Mouse (Mus musculus) CH12.LX (cell line): ENCODE data around the gene Stk32c. TPM values are rescaled to one million over a fixed set of nuclear protein-coding genes. Genes with fewer than 3 reads are reported as not detected.

Experiments
- DNase-seq: peaks from one replicate; pipeline ENCODE4 v3.0.0-alpha.2; 2013; ENCODE audit errors: extremely low read depth
- H3K27ac ChIP-seq: 2 replicates; pipeline ENCODE4 v1.5.1; 2012; ENCODE audit warnings: low read depth, mild to moderate bottlenecking, control low read depth, moderate library complexity; ENCODE audit not compliant: insufficient read depth
- H3K27me3 ChIP-seq: replicated peaks from 2 replicates; pipeline ENCODE3; 2012; ENCODE audit warnings: inconsistent platforms
- H3K36me3 ChIP-seq, 2 experiments: replicated peaks in 1 of 2; 2 replicates each; pipeline versions ENCODE3 to v1.6.1; 2012; ENCODE audit warnings: inconsistent platforms in 1 of 2, low read length in 1 of 2, mild to moderate bottlenecking in 1 of 2, mixed read lengths in 1 of 2, moderate library complexity in 1 of 2; ENCODE audit not compliant: control insufficient read depth in 1 of 2, insufficient read depth in 1 of 2
- H3K4me1 ChIP-seq, 2 experiments: 2 replicates each; pipeline ENCODE4 v1.6.1; 2012; ENCODE audit warnings: inconsistent platforms in 1 of 2, moderate library complexity in 1 of 2; ENCODE audit not compliant: insufficient read depth in 2 of 2, control insufficient read depth in 1 of 2
- H3K4me2 ChIP-seq: 2 replicates; pipeline ENCODE4 v1.6.1; 2012; ENCODE audit warnings: low read depth, mild to moderate bottlenecking, control low read depth; ENCODE audit not compliant: poor library complexity, insufficient read depth, severe bottlenecking
- H3K4me3 ChIP-seq, 3 experiments: fragments of 150-350 bp in 1 of 3; sonication (generic) in 1 of 3; replicated peaks in 1 of 3; 2 replicates each; pipeline versions ENCODE3 to v1.5.1; 2011 to 2012; ENCODE audit warnings: low read depth in 2 of 3, low read length in 2 of 3, mild to moderate bottlenecking in 2 of 3, moderate library complexity in 2 of 3, control low read depth in 1 of 3, improper control_type of control experiment in 1 of 3, inconsistent platforms in 1 of 3, mixed read lengths in 1 of 3; ENCODE audit not compliant: poor library complexity in 1 of 3
- H3K79me2 ChIP-seq: replicated peaks from 2 replicates; pipeline ENCODE4 v1.6.1; 2012; ENCODE audit warnings: mild to moderate bottlenecking, moderate library complexity; ENCODE audit not compliant: control insufficient read depth, poor library complexity, insufficient read depth, severe bottlenecking; ENCODE audit errors: extremely low read depth
- H3K9ac ChIP-seq: 2 replicates; pipeline ENCODE4 v1.6.1; 2012; ENCODE audit warnings: low read depth, mild to moderate bottlenecking, control low read depth, moderate library complexity; ENCODE audit not compliant: insufficient read depth
- H3K9me3 ChIP-seq: replicated peaks from 2 replicates; pipeline ENCODE3; 2012; ENCODE audit warnings: low read length, inconsistent platforms, mixed read lengths
- BHLHE40 ChIP-seq: IDR thresholded peaks from 2 replicates; pipeline ENCODE4 v1.6.1; 2011; ENCODE audit warnings: mild to moderate bottlenecking, low read depth, low read length, improper control_type of control experiment
- CHD2 ChIP-seq: IDR thresholded peaks from 2 replicates; pipeline ENCODE4 v1.6.1; 2011; ENCODE audit warnings: low read length, improper control_type of control experiment
- E2F4 ChIP-seq: IDR thresholded peaks from 2 replicates; pipeline ENCODE4 v1.6.1; 2011; ENCODE audit warnings: low read depth, low read length, improper control_type of control experiment; ENCODE audit not compliant: insufficient replicate concordance
- ELF1 ChIP-seq: IDR thresholded peaks from 2 replicates; pipeline ENCODE4 v1.6.1; 2014; ENCODE audit warnings: low read depth, mild to moderate bottlenecking, inconsistent platforms, low read length, improper control_type of control experiment
- EP300 ChIP-seq: IDR thresholded peaks from 2 replicates; pipeline ENCODE4 v1.6.1; 2011; ENCODE audit warnings: low read length, improper control_type of control experiment
- ETS1 ChIP-seq: conservative IDR thresholded peaks from 2 replicates; pipeline ENCODE4 v1.6.1; 2012; ENCODE audit warnings: low read depth, mild to moderate bottlenecking, inconsistent platforms, low read length, improper control_type of control experiment, moderate library complexity
- GABPA ChIP-seq: IDR thresholded peaks from 2 replicates; pipeline ENCODE4 v1.6.1; 2012; ENCODE audit warnings: low read depth, low read length, improper control_type of control experiment, inconsistent platforms; ENCODE audit not compliant: insufficient replicate concordance
- HCFC1 ChIP-seq: IDR thresholded peaks from 2 replicates; pipeline ENCODE4 v1.6.1; 2012; ENCODE audit warnings: low read depth, mild to moderate bottlenecking, inconsistent platforms, low read length, improper control_type of control experiment
- JUND ChIP-seq: conservative IDR thresholded peaks from 2 replicates; pipeline ENCODE4 v1.6.1; 2011; ENCODE audit warnings: low read depth, low read length, improper control_type of control experiment
- KAT2A ChIP-seq: IDR thresholded peaks from 2 replicates; pipeline ENCODE4 v1.6.1; 2012; ENCODE audit warnings: low read length, improper control_type of control experiment, inconsistent platforms; ENCODE audit not compliant: insufficient replicate concordance
- MAZ ChIP-seq: IDR thresholded peaks from 2 replicates; pipeline ENCODE4 v1.6.1; 2012; ENCODE audit warnings: low read depth, mild to moderate bottlenecking, inconsistent platforms, low read length, improper control_type of control experiment, moderate library complexity
- MXI1 ChIP-seq: IDR thresholded peaks from 2 replicates; pipeline ENCODE4 v1.6.1; 2011; ENCODE audit warnings: mild to moderate bottlenecking, low read depth, low read length, improper control_type of control experiment
- POLR2AphosphoS2 ChIP-seq: IDR thresholded peaks from 2 replicates; pipeline ENCODE4 v1.6.1; 2011; ENCODE audit warnings: low read depth, low read length, improper control_type of control experiment
- RAD21 ChIP-seq: IDR thresholded peaks from 2 replicates; pipeline ENCODE4 v1.6.1; 2011; ENCODE audit warnings: low read depth, mild to moderate bottlenecking, low read length, improper control_type of control experiment, moderate library complexity
- SIN3A ChIP-seq: IDR thresholded peaks from 2 replicates; pipeline ENCODE4 v1.6.1; 2012; ENCODE audit warnings: low read length, improper control_type of control experiment, inconsistent platforms
- SMC3 ChIP-seq: IDR thresholded peaks from 2 replicates; pipeline ENCODE4 v1.6.1; 2011; ENCODE audit warnings: low read depth, low read length, improper control_type of control experiment
- TBP ChIP-seq: conservative IDR thresholded peaks from 2 replicates; pipeline ENCODE4 v1.6.1; 2011; ENCODE audit warnings: low read depth, low read length, improper control_type of control experiment
- UBTF ChIP-seq: IDR thresholded peaks from 2 replicates; pipeline ENCODE4 v1.6.1; 2012; ENCODE audit warnings: low read depth, mild to moderate bottlenecking, inconsistent platforms, low read length, improper control_type of control experiment, moderate library complexity
- USF1 ChIP-seq: IDR thresholded peaks from 2 replicates; pipeline ENCODE4 v1.6.1; 2014; ENCODE audit warnings: low read depth, mild to moderate bottlenecking, inconsistent platforms, low read length, improper control_type of control experiment
- ZC3H11A ChIP-seq: IDR thresholded peaks from 2 replicates; pipeline ENCODE4 v1.6.1; 2012; ENCODE audit warnings: low read depth, mild to moderate bottlenecking, inconsistent platforms, low read length, improper control_type of control experiment
- dilution Hi-C: fragments of 300-500 bp; cut with MboI; formaldehyde crosslinking; loops from 2 replicates; pipeline ENCODE4 v1.14.3; 2020; ENCODE audit warnings: low sequenced_read_pairs; ENCODE audit not compliant: extremely low pct_unique_long_range_greater_than_20kb, extremely low pct_ligation_motif_present
- in situ Hi-C: fragments of 300-500 bp; cut with MboI; formaldehyde crosslinking; loops from 3 replicates; pipeline ENCODE4 v1.14.3; 2019; ENCODE audit warnings: low sequenced_read_pairs, low pct_ligation_motif_present, low pct_unique_long_range_greater_than_20kb, mixed read lengths
- polyA plus RNA-seq: library from polyadenylated mRNA; unstranded; fragments of >175 nt; gene quantifications from 2 replicates; pipeline ENCODE4 v1.2.1, GENCODE M21; 2012; ENCODE audit warnings: low read depth; ENCODE audit not compliant: insufficient read length
- total RNA-seq, 2 experiments: library from RNA; depleted of rRNA; stranded (reverse); fragments of 300-350 nt in 1 of 2; fragments of >200 nt in 1 of 2; gene quantifications; 2 replicates each; pipeline ENCODE4 v1.2.3; 2012 to 2014

Gene Stk32c
- total and polyA plus RNA-seq, 3 experiments: not detected

DNA sequence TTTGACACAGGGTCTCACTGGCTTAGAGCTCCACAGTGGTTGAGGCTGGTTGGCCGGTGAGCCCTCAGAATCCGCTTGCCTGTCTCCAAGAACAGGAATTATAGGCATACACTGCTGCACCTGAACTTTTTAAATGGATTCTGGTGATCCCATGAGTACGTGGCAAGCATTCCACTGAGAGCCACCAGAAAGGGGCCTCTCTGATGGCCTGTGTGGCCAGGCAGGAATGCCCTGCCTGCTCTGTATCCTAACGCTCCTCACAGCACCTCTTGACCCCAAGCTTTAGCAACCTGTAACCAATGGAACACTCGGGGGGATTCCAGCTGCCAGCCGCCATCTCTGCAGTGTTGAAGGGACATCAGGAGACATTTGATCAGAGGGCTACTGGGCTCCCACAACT lies 1.3 kb downstream of the Stk32c start:
- peaks cover 0 to 12% of the 10 kb centered on the region in 2 experiments; a peak in 2 of 4 replicates for H3K4me1 ChIP-seq
- in situ Hi-C loops (no loop called here), dilution Hi-C loops (no loop called here)
- no peak for DNase-seq
- H3K79me2 ChIP-seq: no peaks in the 10 kb centered on the region
- no peaks in the 10 kb centered on the region for H3K36me3 ChIP-seq
- H3K27me3 ChIP-seq: peaks cover 79% of the 10 kb centered on the region
- no peak overlapping the region for H3K27ac ChIP-seq
- no peak for TF ChIP-seq ZC3H11A
- no peak for TF ChIP-seq SIN3A
- no peak for TF ChIP-seq MXI1
- TF ChIP-seq TBP: no peak
- TF ChIP-seq CHD2: no peak
- no peak for TF ChIP-seq HCFC1
- TF ChIP-seq USF1: no peak
- TF ChIP-seq RAD21: no peak
- no peak for TF ChIP-seq EP300
- no peak for TF ChIP-seq JUND
- no peak for TF ChIP-seq MAZ
- TF ChIP-seq POLR2AphosphoS2: no peak
- H3K9ac ChIP-seq: no peak overlapping the region
- no peak overlapping the region for H3K4me2 ChIP-seq
- no peak overlapping the region for H3K4me3 ChIP-seq
- no peaks in the 10 kb centered on the region for H3K9me3 ChIP-seq

DNA sequence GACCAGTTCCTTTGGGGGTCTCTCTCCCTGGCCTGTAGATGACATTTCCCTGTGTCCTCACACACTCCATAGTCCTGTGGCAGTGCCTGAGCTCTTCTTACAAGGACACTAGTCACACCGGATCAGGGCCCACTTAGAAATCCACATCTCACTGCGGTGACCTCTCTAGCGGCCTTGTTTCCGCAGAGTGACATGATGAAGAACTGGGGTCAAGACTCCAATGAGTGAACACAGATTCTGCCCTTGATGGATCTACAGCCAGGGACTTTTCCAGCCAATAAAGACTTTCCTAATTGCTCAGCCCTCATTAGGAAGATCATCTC lies 4.4 kb downstream of the Stk32c start:
- no peak overlapping the region for H3K4me3 ChIP-seq
- no peaks in the 10 kb centered on the region for H3K36me3 ChIP-seq
- peaks cover 0 to 10% of the 10 kb centered on the region in 2 experiments; a peak in 2 of 4 replicates for H3K4me1 ChIP-seq
- H3K9ac ChIP-seq: no peak overlapping the region
- H3K4me2 ChIP-seq: no peak overlapping the region
- no peaks in the 10 kb centered on the region for H3K79me2 ChIP-seq
- in situ Hi-C loops: no loop called here
- DNase-seq: no peak
- H3K27me3 ChIP-seq: peaks cover 65% of the 10 kb centered on the region
- dilution Hi-C loops: no loop called here
- TF ChIP-seq GABPA: no peak
- no peak for TF ChIP-seq ELF1
- TF ChIP-seq ZC3H11A: no peak
- no peak for TF ChIP-seq MAZ
- no peak for TF ChIP-seq USF1
- no peak for TF ChIP-seq SMC3
- TF ChIP-seq E2F4: no peak
- no peak for TF ChIP-seq KAT2A
- TF ChIP-seq CHD2: no peak
- no peak for TF ChIP-seq EP300
- TF ChIP-seq ETS1: no peak
- TF ChIP-seq BHLHE40: no peak
- TF ChIP-seq UBTF: no peak
- H3K27ac ChIP-seq: no peak overlapping the region
- no peaks in the 10 kb centered on the region for H3K9me3 ChIP-seq
